Mouse (Mus musculus): ENCODE results near the gene Gm6525.

- TF ChIP-seq POLR2A (IDR thresholded peaks at IDR 0.05; ENCODE audit: borderline replicate concordance, insufficient read depth, low read length) (no peak), CTCF (IDR thresholded peaks at IDR 0.05; ENCODE audit: borderline replicate concordance, insufficient read depth, low read depth, low read length) (no peak)
Measured at GRCm38 (mm10) chr3:84131369-84131768, 42.5 kb upstream of the Gm6525 start.

Data from cerebellum, adult 2 months (tissue).